Mouse (Mus musculus) ZHBTc4 (cell line): ENCODE data around the gene Cpt2.

Experiments
- DNase-seq: peaks from one replicate; pipeline ENCODE4 v3.0.0-alpha.2; 2011; ENCODE audit warnings: low read depth, low spot score

Gene Cpt2

DNA sequence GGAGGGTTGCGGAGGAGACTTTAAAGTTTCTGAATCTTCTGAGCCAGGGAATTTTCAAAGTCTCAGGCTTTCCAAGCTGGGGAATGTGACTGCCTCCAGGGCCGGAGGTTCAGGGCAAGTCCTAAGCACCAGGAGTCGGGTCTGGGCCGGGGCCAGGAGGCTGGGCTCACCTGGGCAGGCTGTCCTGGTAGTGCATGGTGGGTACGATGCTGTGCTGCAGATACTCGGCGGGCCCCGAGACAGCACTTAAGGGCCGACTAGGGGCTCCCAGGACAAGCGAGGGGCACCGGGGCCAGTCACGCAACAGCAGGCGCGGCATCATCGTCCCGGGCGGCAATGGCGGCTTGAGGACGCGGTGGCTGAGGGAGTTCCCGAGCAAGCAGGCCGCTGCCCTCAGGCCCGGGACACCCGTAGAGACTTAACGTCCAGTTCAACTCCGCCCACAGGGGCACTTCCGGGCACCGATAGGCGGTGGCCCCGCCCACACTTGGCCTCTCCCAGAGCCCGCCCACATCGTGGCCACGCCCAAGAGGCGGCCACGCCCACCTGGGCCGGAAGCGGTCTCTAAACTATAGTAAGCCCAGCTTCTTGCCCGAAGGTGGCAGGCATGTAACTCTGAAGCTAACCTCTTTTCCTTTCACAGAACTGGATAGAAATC lies at the start of gene Cpt2:
Cpt2 (minus strand) TSS at position 466 of the 658 bp plus-strand sequence.
- peak; percentile 95 for DNase-seq

DNA sequence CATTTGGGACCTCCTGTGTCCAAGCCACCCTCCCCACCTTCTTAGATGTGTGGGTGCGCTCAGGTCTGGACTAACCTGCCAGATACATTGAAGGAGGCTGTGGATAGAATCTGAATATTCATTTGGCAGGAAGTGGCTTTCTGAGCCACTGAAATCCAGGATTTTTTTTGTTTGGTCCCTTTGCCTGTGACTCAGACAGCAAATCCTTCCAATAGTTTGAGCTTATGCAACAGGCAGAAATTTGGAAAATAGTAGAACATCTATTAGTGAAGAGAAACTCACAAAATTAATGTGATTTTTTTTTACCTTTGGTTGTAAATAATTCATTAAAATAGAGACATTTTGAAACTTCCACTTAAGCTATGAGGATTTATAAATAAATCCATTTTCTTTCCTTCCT lies 47.8 kb upstream of the Cpt2 start:
- DNase-seq: no peak

DNA sequence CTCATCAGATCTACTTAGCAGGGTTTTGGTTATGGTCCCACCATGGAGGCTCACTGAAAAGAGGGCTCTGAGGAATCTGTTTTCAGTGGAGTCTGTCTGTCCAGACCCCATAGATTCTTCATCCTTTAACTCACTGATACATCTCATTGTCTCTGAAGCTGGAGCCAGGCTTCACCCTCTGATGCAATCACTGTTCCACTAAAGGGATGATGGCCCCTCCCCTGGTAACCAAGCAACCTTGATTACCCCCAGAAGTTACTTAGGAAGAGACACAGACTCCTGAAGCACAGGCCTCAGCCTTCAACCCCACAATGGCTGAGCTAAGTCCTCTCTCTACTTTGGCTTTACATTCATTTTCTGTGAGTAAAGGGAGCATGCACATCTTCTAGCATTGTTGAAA lies 46.4 kb upstream of the Cpt2 start:
- no peak for DNase-seq

DNA sequence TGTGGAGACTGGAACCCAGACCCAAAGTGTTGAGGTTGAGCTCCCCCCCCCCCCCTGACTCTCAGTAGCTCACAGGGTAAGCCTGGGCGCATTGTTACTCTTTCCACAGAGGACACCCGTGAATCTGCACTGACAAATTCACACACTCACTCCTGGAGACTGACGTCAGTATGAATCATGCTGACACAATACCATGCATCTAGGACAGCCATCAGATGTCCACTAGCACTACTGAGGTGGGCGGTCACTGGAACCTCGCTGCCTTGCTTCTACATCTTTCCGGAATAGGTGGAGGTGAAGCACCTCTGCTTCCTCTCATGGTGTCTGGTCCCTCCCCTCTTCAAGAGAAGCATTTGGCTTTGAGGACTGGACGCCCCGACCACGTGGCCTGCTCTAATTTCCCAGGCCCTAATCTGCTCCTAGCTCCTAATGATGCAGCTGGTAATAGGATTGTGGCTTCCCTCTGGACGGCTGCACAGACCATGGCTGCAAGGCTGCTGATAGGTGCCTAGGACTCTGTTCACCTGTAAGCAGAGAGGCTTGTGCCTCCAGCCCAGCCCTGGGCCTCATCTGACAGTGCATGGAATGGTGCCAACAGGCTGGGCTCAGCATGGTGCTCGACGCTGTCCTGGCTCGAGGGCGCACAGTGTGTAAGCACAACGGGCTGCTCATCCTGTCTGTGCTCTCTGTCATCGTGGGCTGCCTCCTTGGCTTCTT lies 44.7 kb upstream of the Cpt2 start, which contains the start of gene Slc1a7:
Slc1a7 (plus strand) TSS at position 367 of the 717 bp plus-strand sequence.
- DNase-seq: no peak

DNA sequence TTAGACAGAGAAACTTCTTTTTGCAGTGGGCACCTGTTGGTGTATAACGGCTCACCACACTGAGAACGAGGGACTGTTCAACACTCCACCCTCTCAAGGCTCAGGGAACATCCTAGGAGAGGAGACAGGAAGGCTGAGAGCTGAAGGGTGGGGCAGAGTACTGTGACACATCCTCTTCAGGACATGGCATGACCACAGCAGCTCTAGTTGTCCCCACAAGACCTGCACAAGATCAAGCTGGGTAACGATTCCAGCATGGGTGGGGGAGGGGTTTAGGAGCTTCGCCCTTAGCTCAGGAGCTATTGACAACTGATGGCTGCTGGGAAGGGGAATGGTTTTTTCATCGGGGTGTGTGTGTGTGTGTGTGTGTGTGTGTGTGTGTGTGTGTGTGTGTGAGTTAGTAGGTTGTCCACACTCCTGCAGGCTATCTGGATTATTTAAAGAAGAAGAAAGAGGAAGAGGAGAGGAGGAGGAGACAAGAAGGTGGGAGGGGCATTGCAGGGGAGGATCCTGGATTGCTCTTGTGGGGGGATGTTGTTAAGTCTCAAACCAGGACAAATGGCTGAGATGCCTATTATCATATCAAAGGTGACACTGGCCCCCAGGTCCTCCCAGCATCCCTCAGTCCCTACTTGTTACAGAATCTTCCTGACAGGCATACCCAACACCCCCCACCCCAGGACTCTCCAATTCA lies 43.2 kb upstream of the Cpt2 start:
- peak; percentile 43 for DNase-seq

DNA sequence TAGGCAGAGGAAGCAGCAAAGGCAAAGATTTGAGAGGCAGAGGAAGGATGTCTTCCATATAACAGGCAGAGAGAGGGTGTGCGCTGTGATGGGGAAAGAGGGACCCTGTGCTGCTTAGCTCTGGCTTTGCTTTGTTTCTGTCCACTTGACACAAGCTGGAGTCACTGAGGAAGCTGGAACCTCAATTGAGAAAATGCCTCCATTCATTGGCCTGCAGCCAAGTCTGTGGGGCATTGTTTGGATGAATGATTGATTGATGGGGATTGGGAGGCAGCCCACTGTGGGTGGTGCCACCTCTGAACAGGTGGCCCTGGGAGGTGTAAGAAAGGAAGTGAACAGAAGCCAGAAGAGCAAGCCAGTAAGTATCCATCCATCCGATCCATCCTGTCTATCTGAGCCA lies 39.4 kb upstream of the Cpt2 start:
- no peak for DNase-seq

DNA sequence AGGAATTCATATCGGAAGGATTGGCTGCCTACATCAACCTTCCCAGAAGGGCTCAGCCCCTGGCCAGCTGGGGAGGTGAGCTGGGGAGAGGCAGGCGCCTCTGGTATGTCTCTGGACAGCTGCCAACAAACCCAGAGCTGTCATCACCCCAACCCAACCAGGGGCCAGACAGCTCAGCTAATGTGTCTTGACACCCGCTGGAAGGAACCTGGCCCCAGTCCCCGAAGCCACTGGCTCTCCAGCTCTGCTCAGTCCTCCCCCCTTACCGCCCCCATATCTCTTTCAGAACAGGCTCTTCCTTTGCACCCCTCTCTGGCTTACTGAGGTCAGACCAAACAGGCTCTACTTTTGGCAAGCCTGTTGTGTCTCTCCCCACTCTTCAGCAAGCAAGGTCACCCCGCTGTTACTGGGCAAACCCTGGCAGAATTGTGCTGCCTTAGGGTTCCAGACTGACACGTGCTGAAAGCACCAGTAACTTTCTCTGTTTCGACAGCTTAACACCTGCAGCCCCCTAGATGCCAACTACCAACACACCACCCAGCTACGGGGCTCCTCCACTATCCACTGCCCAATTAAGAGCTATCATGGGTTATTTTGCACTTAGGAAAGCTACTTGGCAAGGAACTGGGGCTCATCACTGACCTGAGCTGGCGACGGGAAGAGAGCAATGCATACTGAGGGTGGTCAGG lies 38.8 kb upstream of the Cpt2 start:
- DNase-seq: no peak

DNA sequence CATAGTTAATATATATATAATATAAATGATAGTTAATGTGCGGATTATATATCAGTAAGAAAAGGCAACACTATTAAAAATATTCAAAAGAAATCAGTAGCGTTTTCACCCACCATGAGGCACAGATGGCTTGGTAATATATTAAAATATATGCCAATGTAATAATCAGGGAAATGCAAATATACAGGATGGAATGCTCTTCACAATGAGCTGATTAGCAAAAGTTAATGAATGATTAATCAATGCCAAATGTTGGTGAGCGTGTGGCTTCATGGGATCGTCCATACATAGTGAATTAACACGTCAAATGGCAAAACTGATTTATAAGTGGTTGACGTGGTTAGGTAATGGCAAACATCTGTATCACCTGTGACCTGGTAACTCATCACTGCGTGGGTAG lies 35.1 kb upstream of the Cpt2 start:
- DNase-seq: no peak

DNA sequence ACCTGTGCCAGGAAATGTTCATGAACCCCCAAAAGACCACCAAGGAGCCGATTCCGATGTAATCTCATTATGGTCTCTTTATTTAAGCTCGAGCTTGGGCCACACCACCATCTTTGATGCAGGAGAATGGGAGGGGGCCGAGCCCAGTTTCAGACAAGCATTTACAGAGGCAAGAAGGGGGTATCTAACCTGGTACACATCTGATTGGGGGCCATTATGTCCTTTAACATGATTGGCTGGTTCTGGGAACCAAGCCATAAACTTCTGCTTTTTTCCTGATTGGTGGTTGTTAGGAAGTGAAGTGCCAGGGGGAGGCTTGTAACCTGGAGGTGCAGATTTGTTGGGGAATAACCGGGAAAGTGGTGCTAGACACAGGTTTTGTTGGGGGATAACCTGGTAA lies 32.3 kb upstream of the Cpt2 start:
- no peak for DNase-seq

DNA sequence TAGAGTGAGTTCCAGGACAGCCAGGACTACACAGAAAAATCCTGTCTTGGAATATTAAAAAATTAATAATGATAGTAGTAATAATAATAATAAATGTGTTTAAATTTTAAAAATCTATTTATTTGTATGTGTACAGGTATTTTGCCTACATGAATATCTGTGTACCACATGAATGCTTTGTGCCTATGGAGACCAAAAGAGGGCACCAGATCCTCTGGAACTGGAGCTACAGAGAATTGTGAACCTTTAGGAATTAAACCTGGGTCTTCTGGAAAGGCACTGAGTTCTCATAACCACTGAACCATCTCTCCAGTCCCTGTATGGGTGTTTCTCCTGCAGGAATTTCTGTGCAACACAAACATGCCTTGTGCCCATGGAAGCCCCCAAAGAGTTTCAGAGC lies 29.4 kb upstream of the Cpt2 start:
- DNase-seq: no peak

DNA sequence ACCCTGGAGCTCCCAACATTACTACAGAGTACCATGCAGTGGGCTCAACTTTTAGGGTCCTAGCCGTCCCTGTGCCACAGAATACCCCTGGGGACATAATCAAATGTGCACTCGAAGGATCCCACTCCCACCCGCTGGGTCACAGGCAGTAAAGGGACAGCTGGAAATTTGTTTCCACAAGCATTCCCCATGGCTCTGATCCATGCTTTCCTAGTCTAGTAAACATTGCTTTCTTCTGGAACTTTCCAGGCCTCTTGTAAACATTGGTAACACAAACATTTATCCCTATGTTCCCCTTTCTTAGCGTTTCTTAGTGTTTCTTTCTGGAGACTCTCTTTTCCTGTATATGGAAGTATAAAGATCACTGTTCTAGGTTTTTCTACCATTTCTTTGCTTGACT lies 26.5 kb upstream of the Cpt2 start:
- DNase-seq: no peak

DNA sequence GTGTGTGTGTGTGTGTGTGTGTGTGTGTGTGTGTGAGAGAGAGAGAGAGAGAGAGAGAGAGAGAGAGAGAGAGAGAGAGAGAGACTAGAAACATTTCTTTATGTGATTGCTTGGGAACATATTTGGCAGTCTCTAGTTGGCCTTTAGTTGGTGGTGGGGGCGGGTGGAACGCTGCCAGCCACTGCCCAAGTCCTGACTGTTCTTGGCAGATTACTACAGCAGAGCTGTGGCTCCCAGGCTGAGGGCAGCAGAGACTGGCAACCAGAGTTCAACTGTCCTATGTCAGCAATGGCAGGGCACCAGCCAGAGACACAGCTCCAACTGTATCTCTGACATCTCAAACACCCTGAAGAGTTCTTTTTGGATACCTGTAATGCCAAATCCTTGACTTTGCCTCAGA lies 20.7 kb upstream of the Cpt2 start:
- no peak for DNase-seq

DNA sequence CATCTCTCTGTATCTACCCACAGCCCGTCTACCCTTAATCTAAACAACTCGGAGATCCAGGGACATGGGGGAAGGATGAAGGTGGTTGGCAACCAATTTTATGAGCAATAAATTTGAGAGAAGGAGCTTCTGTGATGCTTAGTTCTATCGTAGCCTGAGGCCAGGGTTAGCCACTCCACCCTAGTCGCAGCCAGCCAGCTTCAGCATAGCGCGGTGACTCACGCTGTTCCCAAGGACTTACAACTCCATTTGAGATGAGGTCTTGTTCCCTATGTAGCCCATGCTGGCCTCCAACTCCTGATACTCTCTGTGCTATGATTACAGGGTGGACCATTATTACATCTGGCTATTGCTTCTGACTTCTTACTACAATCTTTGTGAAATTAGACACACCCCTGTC lies 19.3 kb upstream of the Cpt2 start:
- no peak for DNase-seq

DNA sequence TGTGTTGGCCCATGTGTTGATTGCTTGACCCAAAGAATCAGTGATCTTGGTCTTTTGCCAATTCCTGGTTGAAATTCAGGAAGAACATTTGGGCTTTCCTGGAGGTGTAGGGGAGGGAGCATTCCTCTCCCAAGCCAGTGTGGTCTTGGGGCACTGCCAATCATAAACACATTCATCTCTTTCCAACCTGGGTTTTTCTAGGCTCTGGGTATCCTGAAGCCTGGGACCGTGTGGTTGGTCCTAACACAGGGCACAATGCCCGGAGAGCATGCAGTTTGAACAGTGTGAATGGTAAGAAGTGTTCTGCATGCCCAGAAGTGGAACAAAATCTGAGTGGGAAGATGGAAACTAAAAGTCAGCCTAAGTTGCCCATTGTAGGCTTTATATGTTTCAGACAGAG lies 14.7 kb upstream of the Cpt2 start:
- DNase-seq: no peak

DNA sequence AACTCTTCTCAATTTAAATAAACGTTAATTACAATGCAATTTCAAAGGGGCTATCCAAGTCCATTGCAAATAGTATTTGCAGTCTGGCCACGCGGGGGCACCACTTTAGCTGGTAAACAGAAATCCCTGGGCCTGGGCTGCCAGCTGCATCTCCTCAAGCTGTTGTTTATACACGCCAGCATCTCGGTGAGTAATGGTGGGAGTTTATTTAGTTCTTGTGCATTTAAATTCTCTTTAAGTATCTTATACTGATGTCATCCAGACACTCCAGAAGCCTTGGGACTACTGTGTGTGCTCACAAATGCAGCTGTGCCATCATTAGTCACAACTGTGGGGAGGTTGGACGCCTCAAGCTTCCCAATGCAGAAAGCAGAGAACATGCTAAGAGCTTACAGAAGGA lies 13.9 kb upstream of the Cpt2 start:
- DNase-seq: peak; percentile 62

DNA sequence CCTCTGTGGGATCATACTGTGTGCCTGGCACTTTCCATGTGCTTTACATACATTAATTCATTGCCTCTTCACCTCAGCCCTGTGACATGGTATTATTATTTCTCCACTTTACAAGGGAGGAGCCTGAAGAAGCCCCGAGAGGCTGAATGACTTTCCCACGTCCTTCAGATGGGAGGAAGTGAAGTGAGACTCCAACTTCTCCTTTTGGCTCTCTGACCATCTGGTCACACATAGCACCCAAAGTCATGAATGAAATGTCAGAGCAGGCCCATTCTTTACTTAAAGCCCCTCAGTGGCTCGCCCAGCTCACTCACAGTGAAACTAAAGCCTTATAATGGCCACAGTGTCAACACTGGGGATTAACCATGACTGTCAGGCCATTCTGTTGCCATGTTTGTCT lies 11.8 kb upstream of the Cpt2 start:
- DNase-seq: no peak

DNA sequence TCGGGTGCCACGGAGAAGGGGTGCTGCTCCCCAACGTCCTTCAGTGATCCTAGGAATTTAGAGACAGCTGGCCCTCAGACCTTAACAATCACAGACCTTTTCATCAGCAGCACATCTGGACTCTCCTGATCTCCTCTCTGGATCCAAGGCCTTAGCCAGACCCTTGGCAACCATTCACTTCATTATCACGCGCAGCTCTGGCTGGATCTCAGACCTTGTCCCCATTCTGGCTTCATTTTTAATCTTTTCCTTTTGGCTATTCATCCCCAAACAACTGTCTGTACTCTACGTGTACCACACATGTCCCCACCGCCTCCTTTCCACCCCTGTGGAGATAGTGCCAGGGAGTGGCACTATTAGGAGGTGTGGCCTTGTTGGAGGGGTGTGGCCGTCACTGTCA lies 9.8 kb upstream of the Cpt2 start:
- DNase-seq: no peak

DNA sequence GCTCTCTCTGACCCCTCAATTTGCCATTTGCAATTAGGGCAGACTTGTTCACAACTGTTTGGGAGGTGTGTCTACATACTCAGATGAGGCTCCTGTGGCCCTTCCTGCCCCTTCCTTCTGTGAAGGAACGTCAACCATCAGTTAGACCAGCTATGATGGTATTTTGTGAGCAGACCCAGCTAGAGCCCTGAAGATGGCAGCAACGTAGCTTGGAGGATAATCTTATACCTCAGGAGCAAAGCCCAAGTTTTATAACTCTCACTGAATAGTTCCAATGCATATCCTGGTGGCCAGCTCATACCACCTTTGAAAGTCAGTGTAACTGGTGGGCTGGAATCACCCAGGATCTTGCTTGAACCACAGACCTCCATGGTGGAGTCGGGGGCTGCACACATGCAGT lies 8.0 kb upstream of the Cpt2 start:
- DNase-seq: no peak

DNA sequence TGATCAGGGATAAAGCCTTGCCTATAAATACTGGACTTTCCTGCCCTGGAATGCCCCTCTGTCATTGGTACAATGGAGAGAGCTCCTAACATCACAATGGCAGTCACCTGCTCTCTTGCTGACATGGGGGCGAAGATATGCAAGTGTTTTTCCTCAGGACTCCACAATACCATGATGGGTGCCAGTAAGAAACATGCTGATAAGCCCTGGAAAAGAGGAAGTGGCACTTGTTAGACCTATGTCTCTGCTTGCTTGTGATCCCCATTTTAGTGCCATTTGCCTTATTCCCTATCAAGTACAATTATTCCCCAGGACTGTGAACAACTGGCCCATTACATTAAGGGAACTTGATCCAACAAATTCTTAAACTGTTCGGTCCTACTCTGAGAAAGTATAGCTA lies 5.3 kb upstream of the Cpt2 start:
- no peak for DNase-seq

DNA sequence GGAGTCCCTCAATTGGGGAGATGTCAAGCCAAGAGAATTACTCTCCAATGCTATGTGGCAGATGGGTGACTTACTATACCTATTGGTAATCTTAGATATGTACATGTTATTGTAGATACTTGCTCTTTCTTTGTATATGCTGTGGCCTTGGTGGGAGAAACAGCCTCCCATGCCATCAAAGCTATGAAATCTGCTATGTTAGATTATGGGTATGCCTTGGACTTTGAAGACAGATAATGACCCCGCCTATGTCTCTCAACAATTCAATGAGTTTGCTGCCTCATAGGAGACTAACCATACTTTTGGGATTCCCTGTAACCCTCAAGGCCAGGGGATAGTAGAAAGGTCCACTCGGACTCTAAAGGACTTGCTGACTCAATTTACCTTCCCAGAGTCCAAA lies 4.9 kb upstream of the Cpt2 start:
- DNase-seq: no peak

DNA sequence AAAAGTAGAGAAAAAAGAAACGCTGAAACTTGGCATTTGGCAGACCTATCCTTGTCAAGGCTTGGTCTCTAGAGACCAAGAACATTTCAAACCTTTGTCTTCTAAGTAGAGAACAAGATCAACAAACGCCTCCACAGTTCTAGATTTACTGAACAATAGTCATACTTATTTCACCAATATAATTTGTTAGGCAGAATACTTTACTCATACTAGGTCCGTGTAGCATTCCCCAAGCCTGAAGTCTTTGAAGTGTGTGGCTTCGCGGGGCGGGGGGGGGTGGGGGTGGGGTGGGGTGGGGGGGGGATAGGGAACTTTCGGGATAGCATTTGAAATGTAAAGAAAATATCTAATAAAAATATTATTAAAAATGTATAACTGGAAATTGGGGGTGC lies 389 bp upstream of the Cpt2 start:
- no peak for DNase-seq

DNA sequence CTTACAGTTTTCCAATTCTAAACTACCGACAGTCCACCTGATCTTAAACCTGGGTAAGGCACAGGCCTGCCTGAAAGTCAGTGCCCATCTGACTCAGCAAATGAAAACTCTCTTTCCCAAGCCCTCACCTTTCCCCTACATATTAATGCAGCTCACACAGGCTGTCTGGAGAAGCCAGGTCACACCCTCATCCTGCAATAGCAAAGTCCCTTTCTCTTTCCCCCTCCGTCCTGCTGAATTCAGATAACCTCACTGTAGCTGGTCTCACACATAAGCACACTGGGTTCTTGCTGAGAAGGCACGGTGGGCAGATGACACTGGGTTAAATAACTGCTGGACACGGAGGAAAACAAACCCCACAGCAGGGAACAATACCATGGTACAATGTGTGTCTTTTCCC lies 1.5 kb downstream of the Cpt2 start:
- DNase-seq: no peak
